Mouse (Mus musculus): Measurements from ENCODE around the gene 6720489N17Rik.
"Not testable (repeated sequence)": the region's sequence is repeated elsewhere in the genome, so short reads cannot be mapped to it uniquely, and the experiment has no call there.

The 6720489N17Rik gene

DNA sequence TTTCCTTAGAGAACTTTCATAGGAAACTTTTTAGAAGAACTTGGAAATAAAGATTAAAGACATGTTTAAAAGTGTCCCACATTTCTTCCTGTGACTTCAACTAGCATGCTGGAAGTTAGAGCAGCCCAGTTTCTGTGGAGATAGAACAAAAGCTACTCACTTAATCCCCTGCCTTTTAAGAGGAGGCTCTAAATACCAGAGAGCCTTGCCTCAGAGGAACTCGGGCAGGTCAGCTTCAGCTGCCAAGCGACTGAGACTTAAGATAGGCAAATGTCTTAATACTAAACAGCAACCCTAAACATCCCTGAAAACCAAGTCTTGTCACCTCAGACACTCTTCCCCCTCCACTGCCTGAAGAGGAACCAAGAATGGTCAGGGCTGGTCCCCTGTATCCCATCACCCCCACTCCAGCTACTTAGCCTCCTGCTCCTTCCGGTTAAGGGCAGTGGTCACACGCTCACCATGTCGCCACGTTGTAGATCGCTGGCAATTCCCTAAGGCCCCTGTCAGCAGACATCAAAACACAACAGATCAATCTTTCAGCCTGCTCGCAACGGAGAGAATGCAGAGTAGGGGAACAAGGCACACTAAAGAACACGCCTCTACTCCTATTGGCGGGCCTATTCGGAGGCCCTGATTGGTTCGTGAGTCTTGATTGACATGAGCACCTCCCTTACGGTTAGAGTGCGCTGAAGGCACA lies at the start of gene 6720489N17Rik:
TSS of gene 6720489N17Rik (minus strand) at position 606 of the 700 bp plus-strand sequence.
- DNase-seq (ENCODE audit: low spot score), result peak; percentile 89

DNA sequence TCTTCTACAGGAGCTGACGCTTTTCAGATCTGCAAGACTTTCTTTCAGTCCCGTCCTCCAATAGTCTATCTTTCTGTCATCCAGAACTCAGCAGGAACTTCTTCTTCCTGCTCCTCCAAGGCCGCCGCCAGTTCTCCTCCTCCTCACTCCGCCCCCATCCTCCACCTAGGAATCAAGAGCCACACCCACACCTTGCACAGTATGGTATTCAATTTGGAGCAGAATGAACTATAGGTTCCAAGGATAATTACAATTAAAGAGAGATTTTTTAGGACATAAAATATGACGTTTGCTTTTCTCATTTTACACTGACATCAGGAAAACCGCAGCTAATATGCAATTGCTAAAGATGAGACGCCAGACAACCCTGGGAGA lies 29.4 kb upstream of the 6720489N17Rik start:
- no peak for DNase-seq (ENCODE audit: low spot score)

DNA sequence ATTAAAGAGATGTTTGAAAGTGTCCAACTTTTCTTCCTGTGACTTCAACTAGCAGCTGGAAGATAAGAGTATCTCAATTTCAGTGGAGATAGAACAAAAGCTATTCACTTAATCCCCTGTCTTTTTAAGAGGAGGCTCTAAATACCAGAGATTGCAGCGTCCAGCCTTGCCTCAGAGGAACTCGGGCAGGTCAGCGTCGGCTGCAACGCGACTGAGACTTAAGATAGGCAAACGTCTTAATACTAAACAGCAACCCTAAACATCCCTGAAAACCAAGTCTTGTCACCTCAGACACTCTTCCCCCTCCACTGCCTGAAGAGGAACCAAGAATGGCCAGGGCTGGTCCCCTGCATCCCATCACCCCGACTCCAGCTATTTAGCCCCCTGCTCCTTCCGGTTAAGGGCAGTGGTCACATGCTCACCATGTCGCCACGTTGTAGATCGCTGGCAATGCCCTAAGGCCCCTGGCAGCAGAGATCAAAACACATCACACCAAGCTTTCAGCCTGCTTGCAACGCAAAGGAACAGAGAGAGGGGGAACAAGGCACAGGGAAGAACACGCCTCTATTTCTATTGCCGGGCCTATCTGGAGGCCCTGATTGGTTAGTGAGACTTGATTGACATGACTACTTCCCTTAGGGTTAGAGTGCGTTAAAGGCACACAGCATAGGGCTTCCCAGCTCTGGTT lies 28.8 kb upstream of the 6720489N17Rik start:
- peak; percentile 90 for DNase-seq (ENCODE audit: low spot score)

DNA sequence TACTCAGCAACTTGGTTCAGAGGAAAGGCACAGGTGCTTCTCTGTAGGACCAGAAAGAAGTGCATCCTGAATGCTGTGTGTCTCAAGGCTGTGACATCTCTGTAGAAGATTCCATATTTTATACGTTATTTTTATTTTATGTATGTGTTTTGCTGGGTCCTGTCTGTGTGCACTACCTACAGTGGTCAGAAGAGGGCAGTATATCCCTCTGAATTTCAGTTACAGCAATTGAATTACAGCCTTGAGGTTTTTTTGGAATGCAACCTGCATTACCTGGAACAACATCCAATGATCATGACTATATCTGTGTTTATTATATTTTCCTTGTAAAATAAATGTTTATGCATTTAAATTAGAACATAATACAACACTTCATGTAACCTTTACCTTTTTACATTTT lies 3.1 kb upstream of the 6720489N17Rik start:
- peak; percentile 10 for DNase-seq (ENCODE audit: low spot score)

DNA sequence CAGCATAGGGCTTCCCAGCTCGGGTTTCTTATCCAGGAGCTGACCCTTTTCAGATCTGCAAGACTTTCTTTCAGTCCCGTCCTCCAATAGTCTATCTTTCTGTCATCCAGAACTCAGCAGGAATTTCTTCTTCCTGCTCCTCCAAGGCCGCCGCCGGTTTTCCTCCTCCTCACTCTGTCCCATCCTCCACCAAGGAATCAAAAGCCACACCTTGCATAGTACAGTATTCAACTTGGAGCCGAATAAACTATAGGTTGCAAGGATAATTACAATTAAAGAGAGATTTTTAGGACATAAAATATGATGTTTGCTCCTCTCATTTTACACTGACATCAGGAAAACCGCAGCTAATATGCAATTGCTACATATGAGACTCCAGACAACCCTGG lies 289 bp upstream of the 6720489N17Rik start:
- DNase-seq (ENCODE audit: low spot score), result not testable (repeated sequence)

DNA sequence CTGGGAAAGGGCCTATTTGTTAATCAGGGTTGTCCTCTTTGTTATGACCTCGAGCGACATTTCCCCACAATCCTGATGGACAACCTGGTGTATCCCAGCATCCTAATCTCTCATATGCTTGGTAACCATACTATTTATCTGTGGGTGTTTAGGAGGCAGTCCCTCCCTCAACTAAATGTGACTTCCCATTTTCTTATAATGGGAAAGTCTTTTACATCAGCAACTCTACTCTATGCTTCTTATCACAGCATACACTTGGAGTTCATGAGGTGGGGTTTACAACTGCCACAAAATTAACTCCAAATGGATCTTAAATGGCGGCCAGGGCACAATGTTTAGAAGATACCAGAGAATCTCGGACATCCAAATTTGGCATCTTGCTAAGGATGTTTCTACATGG lies 6.5 kb downstream of the 6720489N17Rik start:
- DNase-seq (ENCODE audit: low spot score), result not testable (repeated sequence)

DNA sequence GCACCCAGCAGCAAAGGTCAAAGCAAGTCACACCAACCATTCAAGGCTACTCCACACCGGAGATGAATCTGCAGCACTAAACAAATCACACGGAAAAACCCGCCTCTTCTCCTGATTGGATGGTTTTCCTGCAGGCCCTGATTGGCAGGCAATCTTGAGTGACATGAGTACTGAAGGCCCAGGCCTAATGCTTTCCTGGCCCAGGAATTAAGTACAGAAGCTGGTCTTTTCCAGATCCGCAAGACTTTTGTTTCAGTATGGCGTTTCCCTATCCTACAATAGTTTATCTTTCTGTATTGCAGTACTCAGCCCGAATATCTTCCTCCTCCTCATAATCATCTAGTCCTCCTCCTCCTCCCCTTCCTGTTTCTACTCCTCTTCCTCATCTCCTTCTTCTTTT lies 52.9 kb downstream of the 6720489N17Rik start, which contains the start of gene Zfp934:
TSS of gene Zfp934 (minus strand) at position 101 of the 400 bp plus-strand sequence.
- not testable (repeated sequence) for DNase-seq (ENCODE audit: low spot score)

DNA sequence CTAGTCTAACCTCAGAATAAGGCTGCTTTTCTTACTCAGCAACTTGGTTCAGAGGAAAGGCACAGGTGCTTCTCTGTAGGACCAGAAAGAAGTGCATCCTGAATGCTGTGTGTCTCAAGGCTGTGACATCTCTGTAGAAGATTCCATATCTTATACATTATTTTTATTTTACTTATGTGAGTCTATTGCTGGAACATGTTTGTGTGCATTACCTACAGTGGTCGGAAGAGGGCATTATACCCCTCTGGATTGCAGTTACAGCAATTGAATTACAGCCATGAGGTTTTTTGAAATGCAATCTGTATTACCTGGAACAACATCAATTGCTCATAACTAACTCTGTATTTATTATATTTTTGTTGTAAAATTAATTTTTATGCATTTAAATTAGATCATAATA lies 62.3 kb downstream of the 6720489N17Rik start:
- DNase-seq (ENCODE audit: low spot score), result not testable (repeated sequence)

DNA sequence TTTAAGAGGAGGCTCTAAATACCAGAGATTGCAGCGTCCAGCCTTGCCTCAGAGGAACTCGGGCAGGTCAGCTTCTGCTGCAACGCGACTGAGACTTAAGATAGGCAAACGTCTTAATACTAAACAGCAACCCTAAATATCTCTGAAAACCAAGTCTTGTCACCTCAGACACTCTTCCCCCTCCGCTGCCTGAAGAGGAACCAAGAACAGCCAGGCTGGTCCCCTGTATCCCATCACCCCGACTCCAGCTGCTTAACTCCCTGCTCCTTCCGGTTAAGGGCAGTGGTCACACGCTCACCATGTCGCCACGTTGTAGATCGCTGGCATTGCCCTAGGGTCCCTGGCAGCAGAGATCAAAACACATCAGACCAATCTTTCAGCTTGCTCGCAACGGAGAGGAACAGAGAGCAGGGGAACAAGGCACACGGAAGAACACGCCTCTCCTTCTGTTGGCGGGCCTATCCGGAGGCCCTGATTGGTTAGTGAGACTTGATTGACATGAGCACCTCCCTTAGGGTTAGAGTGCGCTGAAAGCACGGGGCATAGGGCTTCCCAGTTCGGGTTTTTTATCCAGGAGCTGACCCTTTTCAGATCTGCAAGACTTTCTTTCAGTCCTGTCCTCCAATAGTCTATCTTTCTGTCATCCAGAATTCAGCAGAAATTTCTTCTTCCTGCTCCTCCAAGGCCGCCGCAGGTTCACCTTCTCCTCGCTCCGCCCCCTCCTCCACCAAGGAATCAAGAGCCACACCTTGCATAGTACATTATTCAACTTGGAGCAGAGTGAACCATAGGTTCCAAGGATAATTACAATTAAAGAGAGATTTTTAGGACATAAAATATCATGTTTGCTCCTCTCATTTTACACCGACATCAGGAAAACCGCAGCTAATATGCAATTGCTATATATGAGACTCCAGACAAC lies 65.5 kb downstream of the 6720489N17Rik start, which contains the start of gene Zfp935:
TSS of gene Zfp935 (minus strand) at position 323 of the 922 bp plus-strand sequence.
- DNase-seq (ENCODE audit: low spot score), result peak; percentile 78

Measured in lung, postnatal 25 days (tissue).